Mouse (Mus musculus) brain, embryonic 14.5 days (tissue): ENCODE measurements around the gene Rad54l.

Experiments
- CTCF ChIP-seq: fragments of 200-500 bp; IDR thresholded peaks from 2 replicates; pipeline ENCODE4 v1.5.1; 2012; ENCODE audit warnings: inconsistent platforms, mild to moderate bottlenecking, moderate library complexity, borderline replicate concordance; ENCODE audit not compliant: insufficient read depth, insufficient read length; ENCODE audit errors: extremely low read depth
- POLR2A ChIP-seq: fragments of 200-500 bp; IDR thresholded peaks from 2 replicates; pipeline ENCODE4 v1.6.1; 2012; ENCODE audit warnings: mild to moderate bottlenecking, inconsistent platforms, borderline replicate concordance; ENCODE audit not compliant: poor library complexity, insufficient read depth, insufficient read length, severe bottlenecking; ENCODE audit errors: extremely low read depth

- TF ChIP-seq CTCF (no peak), POLR2A (no peak)
Measured at GRCm38 (mm10) chr4:116140801-116141574, 17.5 kb upstream of the Rad54l start.
